ENCODE assay signal across 20 mouse cellular contexts in the genomic region with DNA sequence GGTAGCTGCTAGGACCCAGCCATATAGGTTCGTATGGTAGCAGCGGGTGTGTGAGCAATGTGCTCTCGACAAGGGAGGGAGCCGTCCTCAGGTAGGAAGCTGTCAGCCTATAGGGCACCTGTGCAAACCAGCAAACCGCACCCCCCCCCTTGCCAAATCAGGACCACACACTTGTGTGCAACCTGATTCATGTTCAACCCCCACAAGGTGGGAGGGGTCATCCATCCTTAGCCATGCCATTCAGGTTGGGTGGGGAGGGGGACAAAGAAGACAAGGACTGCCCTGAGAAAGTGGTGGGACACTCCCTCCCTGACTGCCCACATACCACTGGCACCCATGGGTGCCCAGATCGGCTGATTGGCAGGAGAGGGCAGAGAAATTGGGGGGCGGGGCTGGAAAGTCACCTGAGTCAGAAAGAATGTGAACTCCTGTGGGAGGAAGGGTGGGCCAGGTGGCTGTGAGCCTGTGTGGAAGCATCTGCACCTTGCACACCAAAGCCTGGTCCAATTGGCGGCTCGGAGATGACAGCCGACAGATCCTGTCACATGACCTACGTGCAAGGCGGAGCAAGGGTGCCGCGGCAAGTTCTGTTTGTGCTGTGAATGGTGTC.
"Had no signal": no experiment of that assay in that cellular context is flagged by ENCODE, and none has a peak within 500 bp of the region (broad histone marks: within the 10 kb centered on the region; RNA-seq: fewer than 3 reads in every experiment).

No protein-coding gene starts in this region.

- H3K27ac ChIP-seq: limb, embryonic 12.5 days; limb, embryonic 15.5 days; liver, embryonic 14.5 days; lung, embryonic 15.5 days; midbrain, embryonic 10.5 days; midbrain, embryonic 13.5 days; neural tube, embryonic 13.5 days; stomach, postnatal 0 days had no signal

- H3K9me3 ChIP-seq: limb, embryonic 12.5 days; limb, embryonic 15.5 days; lung, embryonic 15.5 days; midbrain, embryonic 13.5 days; neural tube, embryonic 13.5 days had no signal

- H3K9ac ChIP-seq: limb, embryonic 12.5 days; limb, embryonic 15.5 days; liver, embryonic 14.5 days; liver, postnatal 0 days; lung, embryonic 15.5 days; midbrain, embryonic 13.5 days; neural tube, embryonic 13.5 days had no signal

- H3K4me3 ChIP-seq: limb, embryonic 12.5 days; limb, embryonic 15.5 days; lung, embryonic 15.5 days; megakaryocyte, embryonic 14.5 days; midbrain, embryonic 10.5 days; midbrain, embryonic 13.5 days; myocyte; neural tube, embryonic 13.5 days had no signal

- ATAC-seq: liver, postnatal 0 days; midbrain, embryonic 13.5 days; midbrain, embryonic 16.5 days had no signal

- H3K27me3 ChIP-seq: limb, embryonic 12.5 days; limb, embryonic 15.5 days; lung, embryonic 15.5 days; midbrain, embryonic 13.5 days; neural tube, embryonic 13.5 days had no signal

- H3K36me3 ChIP-seq: limb, embryonic 12.5 days; lung, embryonic 15.5 days had no signal

- H3K4me1 ChIP-seq: limb, embryonic 12.5 days; limb, embryonic 15.5 days; lung, embryonic 15.5 days; megakaryocyte, embryonic 14.5 days; midbrain, embryonic 13.5 days; neural tube, embryonic 13.5 days had no signal

- DNase-seq: kidney, adult 9 months; kidney, postnatal 14 days; kidney, postnatal 4 days; left cerebral cortex, postnatal 4 days; liver, postnatal 0 days; retina, postnatal 1 day; right cerebral cortex, postnatal 25 days; thymus, adult 2 months; thymus, postnatal 25 days had no signal
